Comparison of ENCODE assay signal across 21 mouse cellular contexts in genomic region chr3:55248048-55248447, GRCm38 (mm10). TPM values are rescaled to one million over a fixed set of nuclear protein-coding genes. Genes with fewer than 3 reads are reported as not detected.
DNase-seq lines count a peak whose midpoint lies in the region; ATAC-seq and TF ChIP-seq lines count a peak whose summit lies in the region.
"Had no signal": no experiment of that assay in that cellular context is flagged by ENCODE, and none has a peak within 500 bp of the region (broad histone marks: within the 10 kb centered on the region; RNA-seq: fewer than 3 reads in every experiment).

No protein-coding gene starts in this region.

- no peak for TF ChIP-seq CTCF in layer of hippocampus, adult 2 months (conservative IDR thresholded peaks at IDR 0.05)

- H3K27ac ChIP-seq in forebrain, embryonic 15.5 days (replicated peaks), result 0 out of 2 replicates have a peak overlapping the region, but pooled peaks have one; percentile 17
- no peak overlapping the region for H3K27ac ChIP-seq in forebrain, embryonic 14.5 days (ENCODE audit: low read depth, low read length)
- H3K27ac ChIP-seq in layer of hippocampus, adult 2 months, result peak overlapping the region; percentile 24; the same call in 1 of the 2 replicates
- H3K27ac ChIP-seq in neural tube, embryonic 15.5 days (replicated peaks), result peak overlapping the region; percentile 39; the same call in 1 of the 2 replicates
- H3K27ac ChIP-seq: embryonic facial prominence, embryonic 13.5 days; forebrain, embryonic 12.5 days; gastrocnemius, adult 2 months; liver, embryonic 13.5 days; macrophage; stomach, embryonic 15.5 days had no signal

- no peaks in the 10 kb centered on the region for H3K9me3 ChIP-seq in forebrain, embryonic 15.5 days
- no peaks in the 10 kb centered on the region for H3K9me3 ChIP-seq in forebrain, embryonic 14.5 days (replicated peaks; ENCODE audit: control insufficient read depth, low read length)
- H3K9me3 ChIP-seq in neural tube, embryonic 15.5 days (replicated peaks), result no peaks in the 10 kb centered on the region
- H3K9me3 ChIP-seq: embryonic facial prominence, embryonic 13.5 days; forebrain, embryonic 12.5 days; liver, embryonic 13.5 days; midbrain, embryonic 13.5 days; stomach, embryonic 15.5 days had no signal

- WGBS in forebrain, embryonic 15.5 days, result 80% methylated on average over 3 of the region's 3 CpGs
- 81% methylated on average over 3 of the region's 3 CpGs for WGBS in forebrain, embryonic 14.5 days
- 69% methylated on average over 3 of the region's 3 CpGs for WGBS in neural tube, embryonic 15.5 days

- no peak for ATAC-seq in forebrain, embryonic 15.5 days (replicated peaks)
- no peak for ATAC-seq in forebrain, embryonic 14.5 days
- ATAC-seq in neural tube, embryonic 15.5 days (ENCODE audit: low FRiP score), result no peak

- no peak overlapping the region for H3K4me3 ChIP-seq in forebrain, embryonic 15.5 days
- H3K4me3 ChIP-seq in forebrain, embryonic 14.5 days (ENCODE audit: low read depth, low read length), result no peak overlapping the region
- H3K4me3 ChIP-seq in layer of hippocampus, adult 2 months, result peak overlapping the region; percentile 9; the same call in 1 of the 2 replicates
- H3K4me3 ChIP-seq in neural tube, embryonic 15.5 days (replicated peaks), result no peak overlapping the region
- H3K4me3 ChIP-seq: embryonic facial prominence, embryonic 13.5 days; erythroblast, embryonic 14.5 days; forebrain, embryonic 12.5 days; gastrocnemius, adult 2 months; liver, embryonic 13.5 days; midbrain, embryonic 13.5 days; stomach, embryonic 15.5 days had no signal

- H3K4me2 ChIP-seq in forebrain, embryonic 15.5 days (replicated peaks), result no peak overlapping the region
- no peak overlapping the region for H3K4me2 ChIP-seq in forebrain, embryonic 14.5 days (ENCODE audit: low read length)
- H3K4me2 ChIP-seq in neural tube, embryonic 15.5 days, result no peak overlapping the region
- H3K4me2 ChIP-seq: embryonic facial prominence, embryonic 13.5 days; forebrain, embryonic 12.5 days; heart, embryonic 11.5 days; liver, embryonic 13.5 days; midbrain, embryonic 13.5 days; stomach, embryonic 15.5 days had no signal

- no peak for DNase-seq in forebrain, embryonic 14.5 days (ENCODE audit: low spot score)
- DNase-seq in layer of hippocampus, adult 2 months (ENCODE audit: low spot score in 2 of 2), result no peak
- no peak for DNase-seq in layer of hippocampus, adult 11-12 months (ENCODE audit: low spot score)
- no peak for DNase-seq in neural tube, embryonic 10.5 days (ENCODE audit: extremely low spot score, low spot score)
- DNase-seq in frontal cortex, postnatal 25 days (ENCODE audit: low spot score in 2 of 2), result no peak
- DNase-seq: gastrocnemius, postnatal 36 days; liver, embryonic 13.5 days; retina, postnatal 1 day; thymus, postnatal 14 days had no signal

- H3K9ac ChIP-seq in forebrain, embryonic 15.5 days (replicated peaks), result no peak overlapping the region
- no peak overlapping the region for H3K9ac ChIP-seq in forebrain, embryonic 14.5 days (ENCODE audit: low read length)
- H3K9ac ChIP-seq in neural tube, embryonic 15.5 days (replicated peaks), result no peak overlapping the region
- H3K9ac ChIP-seq: embryonic facial prominence, embryonic 13.5 days; forebrain, embryonic 12.5 days; liver, embryonic 13.5 days; midbrain, embryonic 13.5 days; stomach, embryonic 15.5 days had no signal

- peaks cover 29% of the 10 kb centered on the region for H3K36me3 ChIP-seq in forebrain, embryonic 15.5 days
- peaks cover 36% of the 10 kb centered on the region for H3K36me3 ChIP-seq in forebrain, embryonic 14.5 days (ENCODE audit: control insufficient read depth, insufficient read depth, low read length)
- H3K36me3 ChIP-seq in neural tube, embryonic 15.5 days, result peaks cover 27% of the 10 kb centered on the region
- H3K36me3 ChIP-seq: liver, embryonic 13.5 days; stomach, embryonic 15.5 days had no signal

- no peaks in the 10 kb centered on the region for H3K27me3 ChIP-seq in forebrain, embryonic 15.5 days
- no peaks in the 10 kb centered on the region for H3K27me3 ChIP-seq in forebrain, embryonic 14.5 days (replicated peaks; ENCODE audit: control insufficient read depth, insufficient read depth, low read length)
- H3K27me3 ChIP-seq in neural tube, embryonic 15.5 days (replicated peaks), result no peaks in the 10 kb centered on the region
- H3K27me3 ChIP-seq: CH12.LX; forebrain, embryonic 12.5 days; midbrain, embryonic 13.5 days had no signal

- peaks cover 58% of the 10 kb centered on the region for H3K4me1 ChIP-seq in forebrain, embryonic 15.5 days
- peaks cover 21% of the 10 kb centered on the region for H3K4me1 ChIP-seq in forebrain, embryonic 14.5 days (ENCODE audit: control insufficient read depth, insufficient read depth, low read length)
- H3K4me1 ChIP-seq in neural tube, embryonic 15.5 days, result peaks cover 69% of the 10 kb centered on the region
- H3K4me1 ChIP-seq: liver, embryonic 13.5 days had no signal

RNA-seq across cellular contexts. Expression of gene Dclk1, which starts 5.9 kb away (rescaled TPM):
- 253 TPM in 2 replicates for polyA plus RNA-seq in forebrain, embryonic 15.5 days (2015; fragmentation: Nextera tagmentation; extraction: Ambion mirVana)
- polyA plus RNA-seq in forebrain, embryonic 14.5 days (2014; fragmentation: Nextera tagmentation; extraction: Ambion mirVana), result 140 and 192 TPM in 2 replicates
- 100 to 1,000 TPM; 569 to 585 TPM for total RNA-seq in layer of hippocampus, adult 2 months (2021)
- polyA plus RNA-seq in neural tube, embryonic 15.5 days (2015; fragmentation: Nextera tagmentation; extraction: Ambion mirVana), result 189 and 232 TPM in 2 replicates
- total RNA-seq: CH12.LX; megakaryocyte-erythroid progenitor cell, adult 5-6 weeks had no signal
- polyA plus RNA-seq: erythroblast, embryonic 14.5 days had no signal
